Mouse (Mus musculus) Patski (cell line): ENCODE data around the gene Ncoa3. TPM values are rescaled to one million over a fixed set of nuclear protein-coding genes. Genes with fewer than 3 reads are reported as not detected.

ENCODE experiments used
- ATAC-seq: fragments of 100-300 bp; one replicate; pipeline ENCODE4 v1.8.0; 2021
- CTCF ChIA-PET: fragments of 350-600 bp; sonication (Branson Sonifier 250); formaldehyde crosslinking; loops from one replicate; lab custom pipeline; 2022; ENCODE audit warnings: inconsistent platforms; lab: Charles Lee
- POLR2A ChIA-PET: fragments of 350-600 bp; sonication (Branson Sonifier 250); formaldehyde crosslinking; loops from one replicate; lab custom pipeline; 2022; ENCODE audit warnings: antibody characterized with exemption, inconsistent platforms; lab: Charles Lee
- DNase-seq: peaks from one replicate; pipeline ENCODE4 v3.0.0-alpha.2; 2011; ENCODE audit warnings: low read depth, low spot score
- H3K27me3 ChIP-seq: fragments of 371-371 bp; one replicate; pipeline ENCODE4 v1.5.1; 2021
- CTCF ChIP-seq: fragments of 100-300 bp; IDR thresholded peaks from one replicate; pipeline ENCODE4 v1.5.1; 2021
- in situ Hi-C: fragments of 300-500 bp; cut with MboI; formaldehyde crosslinking; loops from 3 replicates; pipeline ENCODE4 v1.11.1; 2018; ENCODE audit warnings: low pct_unique_long_range_greater_than_20kb, mixed read lengths
- polyA plus RNA-seq: library from polyadenylated mRNA; unstranded; gene quantifications from one replicate; pipeline ENCODE4 v1.2.3, GENCODE M21; 2021

Ncoa3 gene
- polyA plus RNA-seq, 1 experiment from 2014 or later, result 22.5 TPM

- in situ Hi-C loops, result loop anchor here (5.0 kb wide), 1 partner anchor 63 kb away; no protein-coding TSS in a partner anchor
- TF ChIP-seq CTCF, result no peak
- ChIA-PET CTCF (no interaction called here), POLR2A (no interaction called here)
- DNase-seq (no peak), ATAC-seq (no peak)
- H3K27me3 ChIP-seq, result no peaks in the 10 kb centered on the region
Measured at GRCm38 (mm10) chr2:165985581-165985980, 6.9 kb upstream of the Ncoa3 start.

DNA sequence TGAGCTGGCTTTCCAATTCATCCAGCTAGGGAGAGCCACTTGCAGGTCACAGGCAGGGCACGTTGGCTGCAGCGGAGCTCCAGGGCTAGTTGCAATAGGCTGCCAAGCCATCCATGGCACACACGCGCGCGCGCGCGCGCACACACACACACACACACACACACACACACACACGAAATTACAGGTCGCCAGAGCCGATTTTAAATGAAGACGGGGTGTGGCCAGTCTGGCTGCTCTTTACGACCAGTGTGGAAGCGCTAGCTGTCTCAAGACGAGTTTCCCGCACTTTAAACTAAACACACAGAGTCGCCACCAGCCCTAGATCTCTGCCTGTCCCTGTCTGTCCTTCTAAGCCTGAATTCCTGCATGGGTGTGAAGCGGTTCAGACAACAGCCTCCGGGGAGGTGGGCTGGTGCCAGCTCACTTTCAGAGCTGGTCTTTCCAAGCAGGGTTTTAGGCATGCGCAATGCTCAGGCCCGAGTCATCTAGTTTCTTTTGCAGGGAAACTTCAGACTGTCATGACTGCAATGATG is 5.4 kb upstream of the Ncoa3 start:
- no peaks in the 10 kb centered on the region for H3K27me3 ChIP-seq
- DNase-seq, result peak; percentile 63
- ChIA-PET POLR2A (interaction anchor here (0.7 to 0.8 kb wide), 3 partner anchors 35 to 193 kb away, joined by 3 to 4 read pairs (median 4); no protein-coding TSS in a partner anchor), CTCF (interaction anchor here (0.8 to 1.3 kb wide), 2 partner anchors 15 to 59 kb away, joined by 3 read pairs; no protein-coding TSS in a partner anchor)
- in situ Hi-C loops, result loop anchor here (5.0 kb wide), 1 partner anchor 65 kb away; no protein-coding TSS in a partner anchor
- no peak for TF ChIP-seq CTCF
- no peak for ATAC-seq

DNA sequence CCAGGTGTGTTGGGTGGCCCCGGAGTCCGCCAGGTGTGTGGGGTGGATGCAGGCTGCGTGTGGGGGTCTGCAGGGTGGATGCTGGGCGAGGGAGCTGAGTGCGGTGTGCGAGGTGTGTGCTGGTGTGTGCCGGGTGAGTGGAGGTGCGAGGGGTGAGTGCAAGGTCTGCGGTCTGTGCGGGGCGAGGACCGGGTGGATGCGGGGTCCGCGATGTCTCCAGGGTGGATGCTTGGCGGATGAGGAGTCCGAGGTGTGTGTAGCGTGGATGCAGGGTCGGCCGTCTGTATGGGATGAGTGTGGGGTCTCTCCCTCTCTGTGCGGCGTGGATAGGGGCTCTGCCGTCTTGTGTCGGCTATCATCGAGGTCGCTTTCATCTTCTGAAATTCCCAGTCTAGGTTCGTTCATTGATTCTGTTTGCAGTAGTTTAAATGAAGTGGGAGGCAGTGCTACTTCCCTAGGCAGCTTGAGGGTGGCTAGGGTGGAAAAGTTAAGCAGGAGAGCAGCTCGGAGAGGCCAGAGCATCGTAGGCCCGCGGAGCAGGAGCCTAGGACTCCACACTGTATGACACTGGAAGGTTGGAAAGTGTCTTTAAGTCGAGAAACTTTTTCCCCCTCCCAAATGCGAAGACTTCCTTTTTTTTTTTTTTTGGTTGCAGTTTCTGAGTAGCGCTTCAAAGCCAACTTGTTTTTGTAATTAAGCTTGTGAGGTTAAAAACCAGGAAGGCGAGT is 901 bp downstream of the Ncoa3 start:
- H3K27me3 ChIP-seq, result no peaks in the 10 kb centered on the region
- no peak for DNase-seq
- ChIA-PET CTCF (interaction anchor here (0.7 to 1.8 kb wide), 2 partner anchors 13 to 42 kb away, joined by 3 to 6 read pairs; no protein-coding TSS in a partner anchor), POLR2A (interaction anchor here (0.5 to 1.3 kb wide), 8 partner anchors 8 to 185 kb away, joined by 3 to 7 read pairs (median 3); no protein-coding TSS in a partner anchor)
- TF ChIP-seq CTCF, result no peak
- ATAC-seq, result no peak
- in situ Hi-C loops, result no loop called here

DNA sequence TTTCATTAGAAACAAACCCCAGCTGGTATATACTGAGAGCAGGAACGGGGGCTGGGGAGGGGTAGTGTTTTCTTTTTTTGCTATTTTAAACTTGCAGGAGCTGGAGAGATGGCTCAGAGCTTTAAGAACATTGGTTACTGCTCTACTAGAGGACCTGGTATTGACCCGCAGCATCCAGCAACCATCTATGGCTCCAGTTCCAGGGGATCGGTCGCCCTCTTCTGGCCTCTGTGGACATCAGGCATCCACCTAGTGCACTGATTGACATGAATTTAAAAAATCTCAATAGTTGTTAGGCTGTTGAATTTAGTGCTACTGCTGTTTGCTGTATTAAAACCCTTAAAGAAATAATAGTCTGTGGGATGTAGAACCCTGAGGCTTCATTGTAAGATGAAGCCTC is 1.9 kb downstream of the Ncoa3 start:
- TF ChIP-seq CTCF, result no peak
- CTCF ChIA-PET, result interaction anchor here (0.7 to 1.8 kb wide), 2 partner anchors 14 to 41 kb away, joined by 3 to 6 read pairs; no protein-coding TSS in a partner anchor
- DNase-seq (no peak), ATAC-seq (no peak)
- H3K27me3 ChIP-seq, result no peaks in the 10 kb centered on the region
- POLR2A ChIA-PET, result interaction anchor here (0.7 to 1.1 kb wide), 3 partner anchors 28 to 109 kb away, joined by 3 read pairs; no protein-coding TSS in a partner anchor
- in situ Hi-C loops, result no loop called here

- ChIA-PET CTCF (no interaction called here), POLR2A (interaction anchor here (0.6 to 1.1 kb wide), 3 partner anchors 15 to 46 kb away, joined by 3 read pairs; no protein-coding TSS in a partner anchor)
- no peaks in the 10 kb centered on the region for H3K27me3 ChIP-seq
- in situ Hi-C loops, result no loop called here
- DNase-seq (no peak), ATAC-seq (no peak)
- no peak for TF ChIP-seq CTCF
Measured at GRCm38 (mm10) chr2:165995711-165996110, 3.3 kb downstream of the Ncoa3 start.

- DNase-seq (no peak), ATAC-seq (no peak)
- in situ Hi-C loops, result no loop called here
- no peaks in the 10 kb centered on the region for H3K27me3 ChIP-seq
- no peak for TF ChIP-seq CTCF
- CTCF ChIA-PET, result interaction anchor here (0.9 kb wide), 1 partner anchor 86 kb away, joined by 3 read pairs; no protein-coding TSS in a partner anchor
- POLR2A ChIA-PET, result interaction anchor here (0.6 to 1.1 kb wide), 3 partner anchors 15 to 45 kb away, joined by 3 read pairs; no protein-coding TSS in a partner anchor
Measured at GRCm38 (mm10) chr2:165996130-165996529, 3.7 kb downstream of the Ncoa3 start.

GRCm38 (mm10) chr2:165997256-165997967 is 5.0 kb downstream of the Ncoa3 start:
- DNase-seq, result no peak
- in situ Hi-C loops, result no loop called here
- no peak for ATAC-seq
- peak; percentile 32 for TF ChIP-seq CTCF
- no peaks in the 10 kb centered on the region for H3K27me3 ChIP-seq
- CTCF ChIA-PET, result interaction anchor here (1.4 kb wide), 1 partner anchor 10 kb away, joined by 7 read pairs; no protein-coding TSS in a partner anchor
- POLR2A ChIA-PET, result no interaction called here

- CTCF ChIA-PET, result interaction anchor here (2.2 kb wide), 1 partner anchor 47 kb away, joined by 4 read pairs; no protein-coding TSS in a partner anchor
Measured at GRCm38 (mm10) chr2:165998969-165999368, 6.5 kb downstream of the Ncoa3 start.

DNA sequence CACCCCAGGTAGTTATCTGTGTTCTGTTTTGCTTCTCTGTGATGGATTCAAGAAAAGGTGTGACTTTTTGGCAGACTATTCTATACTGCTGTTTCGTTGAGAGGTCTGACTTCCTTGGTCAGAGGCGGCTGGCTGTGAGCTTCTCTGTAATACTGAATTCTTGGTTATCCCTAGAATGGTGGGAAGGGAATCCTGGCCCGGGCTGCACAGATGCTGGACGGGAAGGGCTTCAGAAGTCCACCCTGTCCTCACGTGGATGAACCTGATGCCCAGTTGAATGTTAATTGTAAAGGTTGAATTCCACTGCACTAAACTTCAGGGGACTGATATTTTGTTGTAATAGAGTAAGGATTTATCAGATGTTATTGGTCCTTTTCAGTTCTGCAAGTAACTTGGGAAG is 7.4 kb downstream of the Ncoa3 start:
- POLR2A ChIA-PET, result interaction anchor here (1.8 kb wide), 1 partner anchor 9 kb away, joined by 4 read pairs; no protein-coding TSS in a partner anchor
- DNase-seq (no peak), ATAC-seq (no peak)

More at GRCm38 (mm10) chr2:165998969-165999368, 6.5 kb downstream of the Ncoa3 start:
- POLR2A ChIA-PET, result interaction anchor here (1.8 kb wide), 1 partner anchor 10 kb away, joined by 4 read pairs; no protein-coding TSS in a partner anchor
- DNase-seq (no peak), ATAC-seq (no peak)
- in situ Hi-C loops, result no loop called here
- TF ChIP-seq CTCF, result no peak
- no peaks in the 10 kb centered on the region for H3K27me3 ChIP-seq

More for the DNA sequence above, 7.4 kb downstream of the Ncoa3 start:
- TF ChIP-seq CTCF, result no peak
- in situ Hi-C loops, result loop anchor here (5.0 kb wide), 1 partner anchor 43 kb away; no protein-coding TSS in a partner anchor
- H3K27me3 ChIP-seq, result no peaks in the 10 kb centered on the region
- CTCF ChIA-PET, result interaction anchor here (1.2 to 2.2 kb wide), 3 partner anchors 38 to 49 kb away, joined by 3 to 4 read pairs (median 3); no protein-coding TSS in a partner anchor
